Mouse (Mus musculus) heart, adult 8-10 months (tissue): ENCODE results near the gene Shroom2. TPM values are rescaled to one million over a fixed set of nuclear protein-coding genes. Genes with fewer than 3 reads are reported as not detected.
A peak's percentile ranks its signal among the peaks of the same experiment; 100 is the strongest.
"Not testable (repeated sequence)": the region's sequence is repeated elsewhere in the genome, so short reads cannot be mapped to it uniquely, and the experiment has no call there.

ENCODE experiments used
- DNase-seq: peaks from one replicate; pipeline ENCODE4 v3.0.0; 2022; ENCODE audit warnings: low spot score
- total RNA-seq, 4 experiments: library from RNA; stranded (reverse); gene quantifications; 2 replicates each; pipeline ENCODE4 v1.2.4; 2022

Shroom2 gene
- 1 to 10 TPM; 3.2 to 5.1 (median 3.8) TPM for total RNA-seq

GRCm38 (mm10) chrX:152768891-152769599, at the start of gene Shroom2:
Gene Shroom2 (minus strand): TSS chrX:152769465.
- DNase-seq = peak; percentile 3

GRCm38 (mm10) chrX:152818996-152819395, 49.7 kb upstream of the Shroom2 start:
- DNase-seq = peak; percentile 1

GRCm38 (mm10) chrX:152813339-152813738, 44.1 kb upstream of the Shroom2 start:
- DNase-seq = no peak

GRCm38 (mm10) chrX:152805317-152805716, 36.1 kb upstream of the Shroom2 start:
- no peak for DNase-seq

- no peak for DNase-seq
Observed at GRCm38 (mm10) chrX:152788611-152789010, 19.3 kb upstream of the Shroom2 start.

GRCm38 (mm10) chrX:152788129-152788528, 18.9 kb upstream of the Shroom2 start:
- DNase-seq = no peak

- DNase-seq = no peak
Observed at GRCm38 (mm10) chrX:152781720-152782403, 12.6 kb upstream of the Shroom2 start, which contains the start of gene Gpr143. Gene Gpr143 (plus strand): TSS chrX:152781921.

GRCm38 (mm10) chrX:152769600-152770157, 414 bp upstream of the Shroom2 start:
- DNase-seq = peak; percentile 22

- no peak for DNase-seq
Observed at GRCm38 (mm10) chrX:152764171-152764570, 5.1 kb downstream of the Shroom2 start.

GRCm38 (mm10) chrX:152762855-152763254, 6.4 kb downstream of the Shroom2 start:
- DNase-seq = no peak

- DNase-seq = no peak
Observed at GRCm38 (mm10) chrX:152762437-152762836, 6.8 kb downstream of the Shroom2 start.

- no peak for DNase-seq
Observed at GRCm38 (mm10) chrX:152756293-152756692, 13.0 kb downstream of the Shroom2 start.

- no peak for DNase-seq
Observed at GRCm38 (mm10) chrX:152755819-152756218, 13.4 kb downstream of the Shroom2 start.

- DNase-seq = no peak
Observed at GRCm38 (mm10) chrX:152745925-152746324, 23.3 kb downstream of the Shroom2 start.

- no peak for DNase-seq
Observed at GRCm38 (mm10) chrX:152743642-152744041, 25.6 kb downstream of the Shroom2 start.

GRCm38 (mm10) chrX:152738759-152739368, 30.4 kb downstream of the Shroom2 start:
- DNase-seq = no peak

- no peak for DNase-seq
Observed at GRCm38 (mm10) chrX:152738191-152738590, 31.1 kb downstream of the Shroom2 start.

- DNase-seq = no peak
Observed at GRCm38 (mm10) chrX:152735283-152735682, 34.0 kb downstream of the Shroom2 start.

GRCm38 (mm10) chrX:152716693-152717092, 52.6 kb downstream of the Shroom2 start:
- DNase-seq = no peak

GRCm38 (mm10) chrX:152710715-152711114, 58.5 kb downstream of the Shroom2 start:
- DNase-seq = not testable (repeated sequence)

- no peak for DNase-seq
Observed at GRCm38 (mm10) chrX:152708359-152708758, 60.9 kb downstream of the Shroom2 start.

GRCm38 (mm10) chrX:152705397-152705796, 63.9 kb downstream of the Shroom2 start:
- DNase-seq = peak; percentile 30
